Mouse (Mus musculus) liver, embryonic 11.5 days (tissue): ENCODE measurements around the gene Dnajc30. TPM values are rescaled to one million over a fixed set of nuclear protein-coding genes. Genes with fewer than 3 reads are reported as not detected.

Experiments used
- ATAC-seq: fragments of 200-750 bp; cut with Nextera tagmentation; replicated peaks from 2 replicates; pipeline ENCODE4 v1.8.0; 2017; ENCODE audit warnings: moderate number of reproducible peaks, mild to moderate bottlenecking, moderate TSS enrichment, moderate library complexity; ENCODE audit not compliant: low FRiP score
- DNase-seq: peaks from one replicate; pipeline ENCODE4 v3.0.0-alpha.2; 2017; ENCODE audit warnings: low spot score
- H3K27ac ChIP-seq: fragments of 300-500 bp; sonication (generic); 2 replicates; pipeline ENCODE4 v1.5.1; 2014; ENCODE audit warnings: mild to moderate bottlenecking, low read depth, low read length, control low read depth
- H3K27me3 ChIP-seq: fragments of 300-500 bp; sonication (generic); replicated peaks from 2 replicates; pipeline ENCODE4 v1.6.1; 2014; ENCODE audit warnings: low read length, mixed read lengths; ENCODE audit not compliant: control insufficient read depth, insufficient read depth
- H3K36me3 ChIP-seq: fragments of 300-500 bp; sonication (generic); 2 replicates; pipeline ENCODE4 v1.6.1; 2014; ENCODE audit warnings: mild to moderate bottlenecking, low read length, moderate library complexity, mixed read lengths; ENCODE audit not compliant: control insufficient read depth, insufficient read depth
- H3K4me1 ChIP-seq: fragments of 300-500 bp; sonication (generic); replicated peaks from 2 replicates; pipeline ENCODE4 v1.6.1; 2014; ENCODE audit warnings: low read length, mixed read lengths; ENCODE audit not compliant: control insufficient read depth, insufficient read depth
- H3K4me2 ChIP-seq: fragments of 300-500 bp; sonication (generic); 2 replicates; pipeline ENCODE4 v1.6.1; 2014; ENCODE audit warnings: mild to moderate bottlenecking, control low read depth, moderate library complexity
- H3K4me3 ChIP-seq: fragments of 300-500 bp; sonication (generic); 2 replicates; pipeline ENCODE4 v1.5.1; 2014; ENCODE audit warnings: low read depth, low read length, control low read depth
- H3K9ac ChIP-seq: fragments of 300-500 bp; sonication (generic); 2 replicates; pipeline ENCODE4 v1.6.1; 2014; ENCODE audit warnings: low read depth, low read length, control low read depth
- H3K9me3 ChIP-seq: fragments of 300-500 bp; sonication (generic); 2 replicates; pipeline ENCODE4 v1.6.1; 2016; ENCODE audit warnings: low read length, inconsistent platforms, mixed read lengths; ENCODE audit not compliant: control insufficient read depth
- WGBS: fragments of 180-500 bp; shearing (Covaris S2); extraction: QIAGEN DNeasy Blood & Tissue Kit; methylation state at CpG from one replicate; pipeline ENCODE4 v1.1.7; 2014; 5-methylcytosine and 5-hydroxymethylcytosine counted together
- polyA plus RNA-seq: library from polyadenylated mRNA; unstranded; fragments of >200 nt; fragmentation: Nextera tagmentation; extraction: Ambion mirVana; gene quantifications from 2 replicates; pipeline ENCODE4 v1.2.1, GENCODE M21; 2014

Dnajc30 gene
- polyA plus RNA-seq, 1 experiment from 2014 or later, result 27.2 TPM

GRCm38 (mm10) chr5:135070448-135070847 is 6.4 kb downstream of the Dnajc30 start:
- no peak for DNase-seq
- Histone ChIP-seq H3K4me1 (peaks cover 12% of the 10 kb centered on the region), H3K9ac (no peak overlapping the region), H3K36me3 (peaks cover 6% of the 10 kb centered on the region; the same call in 1 of the 2 replicates), H3K4me2 (no peak overlapping the region), H3K27ac (no peak overlapping the region), H3K9me3 (no peaks in the 10 kb centered on the region), H3K27me3 (no peaks in the 10 kb centered on the region), H3K4me3 (no peak overlapping the region)
- 77% methylated on average over 3 of the region's 3 CpGs for WGBS
- ATAC-seq, result no peak

GRCm38 (mm10) chr5:135072061-135072460 is 8.1 kb downstream of the Dnajc30 start:
- Histone ChIP-seq H3K27ac (no peak overlapping the region), H3K4me2 (no peak overlapping the region), H3K9ac (no peak overlapping the region), H3K36me3 (no peaks in the 10 kb centered on the region), H3K27me3 (no peaks in the 10 kb centered on the region), H3K9me3 (no peaks in the 10 kb centered on the region), H3K4me3 (no peak overlapping the region), H3K4me1 (peaks cover 13% of the 10 kb centered on the region)
- DNase-seq (no peak), ATAC-seq (no peak)
- 82% methylated on average over 2 of the region's 2 CpGs for WGBS

- ATAC-seq (no peak), DNase-seq (no peak)
- WGBS, result 52% methylated on average over 6 of the region's 6 CpGs
- Histone ChIP-seq H3K36me3 (no peaks in the 10 kb centered on the region), H3K4me2 (no peak overlapping the region), H3K27me3 (no peaks in the 10 kb centered on the region), H3K27ac (no peak overlapping the region), H3K9ac (no peak overlapping the region), H3K4me1 (peaks cover 16% of the 10 kb centered on the region), H3K4me3 (no peak overlapping the region), H3K9me3 (no peaks in the 10 kb centered on the region)
Measured at GRCm38 (mm10) chr5:135072720-135073119, 8.7 kb downstream of the Dnajc30 start.

GRCm38 (mm10) chr5:135073349-135074150 is 9.5 kb downstream of the Dnajc30 start:
- DNase-seq (no peak), ATAC-seq (no peak)
- H3K27ac ChIP-seq, result no peak overlapping the region
- 44% methylated on average over 26 of the region's 26 CpGs for WGBS
- H3K9me3 ChIP-seq, result no peaks in the 10 kb centered on the region
- H3K4me2 ChIP-seq, result peak overlapping the region; percentile 40
- no peaks in the 10 kb centered on the region for H3K27me3 ChIP-seq
- no peaks in the 10 kb centered on the region for H3K36me3 ChIP-seq
- H3K9ac ChIP-seq, result peak overlapping the region; percentile 32
- peaks cover 18% of the 10 kb centered on the region for H3K4me1 ChIP-seq
- no peak overlapping the region for H3K4me3 ChIP-seq

- H3K4me1 ChIP-seq, result peaks cover 16% of the 10 kb centered on the region
- H3K4me2 ChIP-seq, result no peak overlapping the region
- DNase-seq (no peak), ATAC-seq (no peak)
- no peak overlapping the region for H3K9ac ChIP-seq
- H3K36me3 ChIP-seq, result no peaks in the 10 kb centered on the region
- H3K4me3 ChIP-seq, result no peak overlapping the region
- 55% methylated on average over 4 of the region's 4 CpGs for WGBS
- peaks cover 5% of the 10 kb centered on the region; the same call in 1 of the 2 replicates for H3K27me3 ChIP-seq
- H3K27ac ChIP-seq, result no peak overlapping the region
- H3K9me3 ChIP-seq, result no peaks in the 10 kb centered on the region
Measured at GRCm38 (mm10) chr5:135075655-135076054, 11.7 kb downstream of the Dnajc30 start.

GRCm38 (mm10) chr5:135076368-135076767 is 12.4 kb downstream of the Dnajc30 start:
- Histone ChIP-seq H3K27ac (no peak overlapping the region), H3K4me3 (0 out of 2 replicates have a peak overlapping the region, but pooled peaks have one; percentile 5), H3K4me1 (peaks cover 16% of the 10 kb centered on the region), H3K36me3 (no peaks in the 10 kb centered on the region), H3K27me3 (peaks cover 7% of the 10 kb centered on the region; the same call in 1 of the 2 replicates), H3K4me2 (no peak overlapping the region), H3K9me3 (no peaks in the 10 kb centered on the region), H3K9ac (no peak overlapping the region)
- no peak for ATAC-seq
- no peak for DNase-seq
- WGBS, result 86% methylated on average over 14 of the region's 14 CpGs

- DNase-seq (no peak), ATAC-seq (no peak)
- H3K4me2 ChIP-seq, result peak overlapping the region; percentile 86
- H3K27me3 ChIP-seq, result peaks cover 7% of the 10 kb centered on the region; the same call in 1 of the 2 replicates
- H3K9ac ChIP-seq, result no peak overlapping the region; the same call in 1 of the 2 replicates
- H3K4me3 ChIP-seq, result peak overlapping the region; percentile 63
- WGBS, result 51% methylated on average over 14 of the region's 14 CpGs
- H3K36me3 ChIP-seq, result no peaks in the 10 kb centered on the region
- H3K9me3 ChIP-seq, result no peaks in the 10 kb centered on the region
- peaks cover 16% of the 10 kb centered on the region for H3K4me1 ChIP-seq
- H3K27ac ChIP-seq, result no peak overlapping the region
Measured at GRCm38 (mm10) chr5:135076931-135077505, 13.0 kb downstream of the Dnajc30 start.

GRCm38 (mm10) chr5:135077564-135078481 is 13.8 kb downstream of the Dnajc30 start, which contains the start of gene Vps37d:
TSS of gene Vps37d (minus strand) at chr5:135078266.
- peak within 1 kb of the TSS; percentile 61 for H3K9ac ChIP-seq
- peaks cover 7% of the 10 kb centered on the region; the same call in 1 of the 2 replicates for H3K27me3 ChIP-seq
- H3K4me2 ChIP-seq, result peak within 1 kb of the TSS; percentile 86
- no peak within 1 kb of the TSS for H3K27ac ChIP-seq
- no peaks in the 10 kb centered on the region for H3K36me3 ChIP-seq
- DNase-seq, result peak; percentile 91
- peak within 1 kb of the TSS; percentile 63 for H3K4me3 ChIP-seq
- WGBS, result under 1% methylated on average over 56 of the region's 83 CpGs
- peaks cover 16% of the 10 kb centered on the region for H3K4me1 ChIP-seq
- ATAC-seq, result peak; percentile 83
- H3K9me3 ChIP-seq, result no peaks in the 10 kb centered on the region
